Mouse (Mus musculus) lung, embryonic 16.5 days (tissue): ENCODE data around the gene 4933427D14Rik. TPM values are rescaled to one million over a fixed set of nuclear protein-coding genes. Genes with fewer than 3 reads are reported as not detected.

Experiments
- ATAC-seq: fragments of 200-750 bp; cut with Nextera tagmentation; 2 replicates; pipeline ENCODE4 v1.8.0; 2017; ENCODE audit warnings: low read depth, mild to moderate bottlenecking, moderate library complexity
- H3K27ac ChIP-seq: fragments of 300-500 bp; sonication (generic); 2 replicates; pipeline ENCODE4 v1.5.1; 2014; ENCODE audit warnings: mild to moderate bottlenecking, control low read depth, low read length
- H3K27me3 ChIP-seq: fragments of 300-500 bp; sonication (generic); 2 replicates; pipeline ENCODE4 v1.6.1; 2014; ENCODE audit warnings: low read depth, low read length, mixed read lengths; ENCODE audit not compliant: control insufficient read depth, insufficient read depth
- H3K36me3 ChIP-seq: fragments of 300-500 bp; sonication (generic); 2 replicates; pipeline ENCODE4 v1.6.1; 2014; ENCODE audit warnings: low read length; ENCODE audit not compliant: control insufficient read depth, insufficient read depth
- H3K4me1 ChIP-seq: fragments of 300-500 bp; sonication (generic); replicated peaks from 2 replicates; pipeline ENCODE4 v1.6.1; 2014; ENCODE audit warnings: low read length, mixed read lengths; ENCODE audit not compliant: control insufficient read depth, insufficient read depth
- H3K4me2 ChIP-seq: fragments of 300-500 bp; sonication (generic); 2 replicates; pipeline ENCODE4 v1.6.1; 2014; ENCODE audit warnings: low read depth, low read length, control low read depth
- H3K4me3 ChIP-seq: fragments of 300-500 bp; sonication (generic); 2 replicates; pipeline ENCODE4 v1.5.1; 2014; ENCODE audit warnings: mild to moderate bottlenecking, low read length, control low read depth
- H3K9ac ChIP-seq: fragments of 300-500 bp; sonication (generic); 2 replicates; pipeline ENCODE4 v1.6.1; 2014; ENCODE audit warnings: low read length, control low read depth
- H3K9me3 ChIP-seq: fragments of 300-500 bp; sonication (generic); 2 replicates; pipeline ENCODE4 v1.6.1; 2016; ENCODE audit warnings: low read length; ENCODE audit not compliant: control insufficient read depth
- WGBS: fragments of 180-500 bp; shearing (Covaris S2); extraction: QIAGEN DNeasy Blood & Tissue Kit; methylation state at CpG from one replicate; pipeline ENCODE4 v1.1.7; 2014; 5-methylcytosine and 5-hydroxymethylcytosine counted together
- polyA plus RNA-seq: library from polyadenylated mRNA; unstranded; fragments of >200 nt; fragmentation: Nextera tagmentation; extraction: Ambion mirVana; gene quantifications from 2 replicates; pipeline ENCODE4 v1.2.1, GENCODE M21; 2015

4933427D14Rik gene
- polyA plus RNA-seq, 1 experiment from 2014 or later, result 16.1 TPM

DNA sequence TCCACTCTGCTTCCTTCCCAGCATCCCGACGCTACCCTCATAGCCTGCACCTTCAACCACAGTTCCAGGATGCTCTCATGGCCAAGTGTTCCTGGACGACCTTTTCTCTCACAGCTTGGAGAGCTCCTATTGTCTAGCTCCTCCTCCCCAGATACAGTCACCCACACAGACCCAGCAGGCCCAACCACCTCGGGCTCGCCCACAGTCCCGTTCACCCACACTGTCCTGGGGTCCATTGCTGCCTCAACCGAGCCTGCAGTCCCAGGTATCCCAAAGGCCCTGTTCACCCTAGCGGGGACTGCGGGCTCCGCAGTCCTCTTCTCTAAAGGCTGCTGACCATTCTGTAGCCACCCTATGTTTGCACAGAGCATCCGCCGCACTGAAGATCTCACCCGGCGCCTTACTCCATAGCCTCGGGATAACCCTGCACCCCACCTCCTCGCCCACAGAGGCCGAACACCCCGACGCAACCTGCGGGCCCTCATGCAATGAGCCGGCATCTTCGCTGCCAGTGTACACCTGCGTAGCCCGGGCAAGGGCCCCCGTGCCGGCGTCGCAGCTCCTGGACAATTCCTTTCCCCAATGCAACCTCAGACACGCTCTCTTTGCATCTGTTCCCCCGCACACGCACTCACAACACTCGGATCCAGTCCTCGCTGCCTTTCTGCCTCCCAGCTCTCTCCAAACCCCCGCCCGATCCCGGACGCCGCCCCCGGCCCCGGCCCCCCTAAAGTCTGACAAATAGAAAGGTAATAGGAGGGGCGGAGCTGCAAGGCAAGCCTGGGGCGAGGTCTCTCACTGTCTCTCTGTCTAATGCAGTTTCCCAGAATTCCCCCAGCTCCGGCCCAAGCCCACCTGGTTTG is 687 bp downstream of the 4933427D14Rik start, which contains the start of gene Gm43951:
Gene Gm43951 (minus strand): TSS at position 500 of the 863 bp plus-strand sequence.
- Histone ChIP-seq H3K4me1 (peaks cover 15% of the 10 kb centered on the region), H3K9me3 (no peaks in the 10 kb centered on the region), H3K9ac (peak within 1 kb of the TSS; percentile 88), H3K27me3 (no peaks in the 10 kb centered on the region), H3K4me2 (peak within 1 kb of the TSS; percentile 63), H3K27ac (peak within 1 kb of the TSS; percentile 78), H3K4me3 (peak within 1 kb of the TSS; percentile 94), H3K36me3 (peaks cover 10% of the 10 kb centered on the region)
- ATAC-seq, result peak; percentile 55
- WGBS, result under 1% methylated on average over 43 of the region's 43 CpGs

DNA sequence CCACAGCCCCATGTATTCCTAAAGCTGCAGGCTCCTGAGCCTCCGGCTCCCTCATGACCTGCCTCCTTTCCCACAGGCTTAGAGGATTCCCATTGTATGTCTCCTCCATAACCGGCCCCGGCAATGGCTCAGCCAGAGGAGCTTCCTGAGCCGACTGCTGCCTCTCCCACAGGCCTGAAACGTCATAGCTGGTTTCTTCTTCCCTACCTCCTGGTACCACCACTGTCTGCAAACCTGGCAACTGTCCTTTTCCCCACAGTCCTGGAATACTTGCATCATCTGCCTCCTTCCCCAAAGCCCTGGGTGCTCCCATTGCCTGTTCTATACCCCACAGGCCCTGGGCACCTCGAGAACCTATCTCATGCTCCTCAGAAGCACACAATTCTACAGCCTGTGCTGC is 2.0 kb downstream of the 4933427D14Rik start:
- H3K27ac ChIP-seq, result no peak overlapping the region
- no peak for ATAC-seq
- H3K9me3 ChIP-seq, result no peaks in the 10 kb centered on the region
- H3K9ac ChIP-seq, result 0 out of 2 replicates have a peak overlapping the region, but pooled peaks have one; percentile 2
- H3K4me1 ChIP-seq, result peaks cover 15% of the 10 kb centered on the region
- no peaks in the 10 kb centered on the region for H3K27me3 ChIP-seq
- no peak overlapping the region for H3K4me3 ChIP-seq
- no peak overlapping the region for H3K4me2 ChIP-seq
- H3K36me3 ChIP-seq, result no peaks in the 10 kb centered on the region; the same call in 1 of the 2 replicates
- WGBS, result 81% methylated on average over 6 of the region's 6 CpGs

DNA sequence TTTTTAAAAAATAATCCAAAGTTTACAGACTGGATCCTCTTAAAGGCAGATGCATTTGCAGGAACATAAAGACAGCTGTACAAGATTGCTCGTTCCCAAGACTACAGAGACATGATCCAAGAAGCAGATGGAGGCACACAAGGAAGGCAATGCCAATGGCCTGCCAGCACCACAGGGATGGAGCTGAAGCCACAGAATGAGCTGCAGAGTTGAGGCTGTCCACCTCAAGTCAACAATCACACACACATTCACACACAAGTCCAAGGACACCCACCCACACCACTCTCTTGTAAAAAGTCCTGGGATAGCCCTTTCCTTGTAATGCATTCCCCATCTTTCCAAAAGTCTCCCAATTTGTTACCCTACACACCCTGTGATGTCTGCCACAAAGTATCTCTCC is 3.8 kb downstream of the 4933427D14Rik start:
- Histone ChIP-seq H3K36me3 (peaks cover under 1% of the 10 kb centered on the region; the same call in 1 of the 2 replicates), H3K9me3 (no peaks in the 10 kb centered on the region), H3K9ac (no peak overlapping the region), H3K27ac (no peak overlapping the region), H3K4me3 (no peak overlapping the region), H3K27me3 (no peaks in the 10 kb centered on the region), H3K4me1 (peaks cover 15% of the 10 kb centered on the region), H3K4me2 (no peak overlapping the region)
- no peak for ATAC-seq
- 74% methylated on average over 1 of the region's 1 CpGs for WGBS

DNA sequence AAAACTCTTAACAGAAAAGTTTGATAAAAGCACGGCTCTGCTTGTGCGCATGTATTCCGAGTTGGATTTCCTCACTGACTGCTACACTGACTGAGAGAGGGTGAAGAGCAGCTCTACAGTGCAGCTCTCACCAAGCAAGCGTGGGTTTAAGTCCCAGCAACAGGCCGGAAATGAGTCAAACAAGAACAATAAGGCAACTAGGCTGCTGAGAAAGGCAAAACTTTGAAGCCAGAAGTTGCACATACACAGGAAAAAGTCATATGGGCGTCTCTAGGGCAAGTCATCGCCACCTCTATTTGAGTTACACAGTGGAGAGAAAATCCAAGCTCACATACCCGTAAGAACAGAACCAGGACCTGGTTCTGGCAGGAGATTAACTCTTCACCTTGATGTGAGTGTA is 10.8 kb downstream of the 4933427D14Rik start:
- ATAC-seq, result no peak
- H3K4me2 ChIP-seq, result no peak overlapping the region
- no peak overlapping the region for H3K4me3 ChIP-seq
- peaks cover 10% of the 10 kb centered on the region for H3K36me3 ChIP-seq
- WGBS, result 78% methylated on average over 8 of the region's 8 CpGs
- no peaks in the 10 kb centered on the region for H3K27me3 ChIP-seq
- no peak overlapping the region for H3K9ac ChIP-seq
- H3K4me1 ChIP-seq, result no peaks in the 10 kb centered on the region
- H3K27ac ChIP-seq, result peak overlapping the region; percentile 32; the same call in 1 of the 2 replicates
- no peaks in the 10 kb centered on the region for H3K9me3 ChIP-seq

DNA sequence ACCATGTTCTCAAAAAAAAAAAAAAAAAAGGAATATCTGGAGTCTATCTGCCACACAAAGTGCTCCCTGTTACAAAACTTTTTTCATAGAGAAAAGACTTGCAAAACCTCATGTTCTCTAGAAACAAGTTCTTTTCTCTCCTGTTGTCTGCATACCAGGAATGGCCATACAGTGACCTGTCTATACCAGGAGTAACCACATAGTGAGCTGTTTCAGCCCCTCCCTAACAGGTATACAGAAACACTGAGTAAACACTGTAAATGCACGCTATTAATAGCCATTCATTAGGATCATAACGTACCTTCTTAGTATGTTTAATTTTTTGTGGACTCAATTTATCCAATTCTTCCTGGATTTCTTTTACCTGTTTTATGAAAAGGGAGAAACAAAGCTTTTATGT is 13.0 kb downstream of the 4933427D14Rik start:
- Histone ChIP-seq H3K4me1 (no peaks in the 10 kb centered on the region), H3K9me3 (no peaks in the 10 kb centered on the region), H3K27ac (no peak overlapping the region), H3K36me3 (peaks cover 13% of the 10 kb centered on the region), H3K4me3 (no peak overlapping the region), H3K27me3 (no peaks in the 10 kb centered on the region), H3K9ac (no peak overlapping the region), H3K4me2 (no peak overlapping the region)
- ATAC-seq, result no peak
- 84% methylated on average over 2 of the region's 2 CpGs for WGBS

DNA sequence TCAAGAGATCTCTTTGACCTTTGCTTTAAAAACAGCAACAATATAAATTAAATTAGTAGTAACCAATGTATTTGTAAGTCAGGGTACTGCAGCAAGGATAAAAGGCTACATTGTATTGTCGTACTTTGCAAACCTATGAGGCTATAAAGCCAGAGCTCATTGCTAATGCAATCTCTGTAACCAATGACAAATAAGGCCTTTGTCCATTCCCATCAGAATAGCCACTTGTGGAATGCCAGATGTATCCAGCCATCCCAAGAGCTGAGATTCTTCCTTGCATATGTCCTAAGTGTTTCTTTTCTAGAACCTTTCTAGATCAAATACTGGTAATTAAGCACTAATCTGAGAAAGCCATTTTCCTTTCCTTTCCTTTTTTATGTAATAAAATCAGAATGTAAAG is 16.4 kb downstream of the 4933427D14Rik start:
- H3K27me3 ChIP-seq, result no peaks in the 10 kb centered on the region
- no peak overlapping the region for H3K27ac ChIP-seq
- 92% methylated on average over 1 of the region's 1 CpGs for WGBS
- no peak overlapping the region for H3K9ac ChIP-seq
- H3K4me3 ChIP-seq, result no peak overlapping the region
- no peaks in the 10 kb centered on the region for H3K9me3 ChIP-seq
- peaks cover 8% of the 10 kb centered on the region for H3K36me3 ChIP-seq
- no peak overlapping the region for H3K4me2 ChIP-seq
- no peaks in the 10 kb centered on the region for H3K4me1 ChIP-seq
- no peak for ATAC-seq

DNA sequence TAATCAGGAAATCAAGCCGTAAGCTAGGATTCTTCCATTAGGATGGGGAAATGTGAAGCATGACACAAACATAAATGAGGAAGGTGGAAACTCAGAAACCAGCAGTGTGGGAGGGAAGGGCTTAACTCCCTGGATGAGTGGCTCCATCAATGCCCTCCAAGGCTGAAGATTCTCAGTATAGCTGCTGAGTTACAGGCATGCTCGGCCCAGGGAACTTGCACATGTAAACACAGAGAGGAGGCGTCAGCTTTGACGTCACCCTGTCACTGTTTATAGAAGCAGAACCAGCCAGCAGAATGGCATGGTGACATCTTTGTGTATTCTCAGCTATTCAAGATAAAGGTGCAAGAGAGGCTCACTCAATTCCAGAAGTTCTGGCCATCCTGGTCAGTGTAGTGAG is 23.0 kb downstream of the 4933427D14Rik start:
- Histone ChIP-seq H3K4me3 (no peak overlapping the region), H3K9me3 (no peaks in the 10 kb centered on the region), H3K27me3 (no peaks in the 10 kb centered on the region), H3K4me1 (no peaks in the 10 kb centered on the region), H3K9ac (no peak overlapping the region), H3K4me2 (no peak overlapping the region), H3K27ac (no peak overlapping the region), H3K36me3 (peaks cover 9% of the 10 kb centered on the region)
- 45% methylated on average over 4 of the region's 4 CpGs for WGBS
- no peak for ATAC-seq

DNA sequence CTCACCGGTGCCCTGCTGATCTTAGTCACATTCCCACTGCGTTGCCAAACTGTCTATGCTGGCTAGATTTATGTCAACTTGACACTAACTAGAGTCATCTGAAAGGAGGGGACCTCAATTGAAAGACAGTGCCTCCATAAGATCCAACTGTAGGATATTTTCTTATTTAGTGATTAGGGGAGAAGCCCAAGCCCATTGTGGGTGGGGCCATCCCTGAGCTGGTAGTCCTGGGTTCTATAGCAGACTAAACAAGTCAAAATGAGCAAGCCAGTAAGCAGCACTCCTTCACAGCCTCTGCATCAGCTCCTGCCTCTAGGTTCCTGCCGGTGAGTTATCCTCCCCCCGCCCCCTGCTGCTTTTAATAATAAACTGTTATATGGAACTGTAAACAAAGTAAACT is 26.1 kb downstream of the 4933427D14Rik start:
- no peaks in the 10 kb centered on the region for H3K4me1 ChIP-seq
- H3K9me3 ChIP-seq, result no peaks in the 10 kb centered on the region
- peaks cover 10% of the 10 kb centered on the region for H3K36me3 ChIP-seq
- no peaks in the 10 kb centered on the region for H3K27me3 ChIP-seq
- no peak for ATAC-seq
- no peak overlapping the region for H3K4me2 ChIP-seq
- no peak overlapping the region for H3K9ac ChIP-seq
- no peak overlapping the region for H3K4me3 ChIP-seq
- H3K27ac ChIP-seq, result no peak overlapping the region
- WGBS, result 81% methylated on average over 4 of the region's 4 CpGs

DNA sequence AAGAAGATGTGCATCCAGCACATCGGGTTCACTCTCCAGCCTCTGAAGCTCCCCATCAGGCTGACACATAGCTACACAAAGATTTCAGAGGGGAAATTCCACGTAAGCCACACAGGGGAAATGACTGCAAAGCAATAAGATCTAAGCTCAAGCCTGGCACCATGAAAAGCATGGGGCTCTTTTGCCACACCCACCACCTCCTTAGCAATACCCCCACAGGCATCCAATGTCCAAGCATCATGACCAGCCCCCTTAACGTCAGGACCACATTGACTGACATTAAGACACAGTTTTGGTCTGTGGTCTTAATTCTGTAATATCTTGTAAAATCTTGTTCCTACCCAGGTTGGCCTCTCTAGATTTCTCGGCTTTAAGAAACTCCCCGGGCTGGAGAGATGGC is 26.7 kb downstream of the 4933427D14Rik start:
- H3K4me1 ChIP-seq, result no peaks in the 10 kb centered on the region
- H3K36me3 ChIP-seq, result peaks cover 10% of the 10 kb centered on the region
- no peak overlapping the region for H3K9ac ChIP-seq
- H3K27ac ChIP-seq, result no peak overlapping the region
- no peak overlapping the region for H3K4me3 ChIP-seq
- WGBS, result 91% methylated on average over 5 of the region's 5 CpGs
- H3K27me3 ChIP-seq, result no peaks in the 10 kb centered on the region
- ATAC-seq, result no peak
- H3K9me3 ChIP-seq, result no peaks in the 10 kb centered on the region
- H3K4me2 ChIP-seq, result no peak overlapping the region
